Mouse (Mus musculus): ENCODE measurements around the gene Sh2d1b2. TPM values are rescaled to one million over a fixed set of nuclear protein-coding genes. Genes with fewer than 3 reads are reported as not detected.
"Not testable (repeated sequence)": the region's sequence is repeated elsewhere in the genome, so short reads cannot be mapped to it uniquely, and the experiment has no call there.

The Sh2d1b2 gene
- polyA plus RNA-seq (2014; fragmentation: Nextera tagmentation; extraction: Ambion mirVana): not detected in 2 replicates

DNA sequence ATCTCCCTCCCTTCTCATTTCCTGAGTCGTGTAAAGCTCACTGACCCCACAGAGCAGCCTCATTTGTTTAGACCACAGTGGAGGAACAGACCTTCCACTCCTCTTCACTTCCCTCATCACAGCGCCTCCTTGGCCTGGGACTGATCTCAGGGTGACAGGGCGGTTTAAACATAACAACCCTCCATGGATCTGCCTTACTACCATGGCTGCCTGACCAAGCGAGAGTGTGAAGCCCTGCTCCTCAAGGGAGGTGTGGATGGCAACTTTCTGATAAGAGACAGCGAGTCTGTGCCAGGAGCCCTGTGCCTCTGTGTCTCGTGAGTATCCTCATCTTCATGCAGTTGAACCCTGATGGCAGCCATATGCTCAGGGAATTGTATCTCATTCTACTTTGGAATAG lies at the start of gene Sh2d1b2:
Gene Sh2d1b2, plus strand, starts transcription at position 62 of the 400 bp plus-strand sequence.
- H3K4me1 ChIP-seq (ENCODE audit: control insufficient read depth in 2 of 2, insufficient read depth in 2 of 2, low read length in 2 of 2); H3K36me3 ChIP-seq (ENCODE audit: control insufficient read depth, insufficient read depth, low read length); H3K27me3 ChIP-seq (ENCODE audit: control insufficient read depth, insufficient read depth, low read length); H3K9me3 ChIP-seq (ENCODE audit: control insufficient read depth, low read length); H3K9ac ChIP-seq (ENCODE audit: low read length); H3K27ac ChIP-seq (replicated peaks in 1 of 2; ENCODE audit: control insufficient read depth in 1 of 2, insufficient read depth in 1 of 2, low read depth in 2 of 2, low read length in 2 of 2); ATAC-seq (ENCODE audit: insufficient number of reproducible peaks, insufficient read depth, low FRiP score, low read depth); H3K4me2 ChIP-seq (ENCODE audit: low read length); H3K4me3 ChIP-seq (ENCODE audit: control insufficient read depth in 1 of 2, insufficient read depth in 1 of 2, low read depth in 1 of 2, low read length in 2 of 2): not testable (repeated sequence)
- 45% methylated on average over 5 of the region's 6 CpGs for WGBS

DNA sequence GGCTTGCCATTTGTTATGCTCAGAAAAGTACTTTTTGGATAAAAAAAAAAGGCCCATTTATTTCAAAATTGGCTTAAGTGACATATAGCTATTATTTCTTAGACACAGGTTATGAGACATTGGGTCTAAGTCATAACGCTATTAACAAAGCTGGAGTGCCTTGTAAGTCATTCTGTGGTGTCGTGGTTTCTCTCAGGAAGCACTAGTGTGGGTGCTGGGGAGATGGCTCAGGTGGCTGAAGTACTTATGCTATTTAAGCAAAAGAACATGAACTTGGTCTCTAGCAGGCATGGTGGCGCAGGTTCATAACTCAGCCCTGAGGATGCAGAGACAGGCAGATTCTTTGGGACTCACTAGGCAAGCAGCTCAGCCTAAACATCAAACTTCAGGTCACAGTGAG lies 47.4 kb upstream of the Sh2d1b2 start:
- Histone ChIP-seq H3K9ac (ENCODE audit: low read length) (no peak overlapping the region), H3K4me2 (ENCODE audit: low read length) (no peak overlapping the region), H3K9me3 (ENCODE audit: control insufficient read depth, low read length) (no peaks in the 10 kb centered on the region), H3K27ac (replicated peaks in 1 of 2; ENCODE audit: control insufficient read depth in 1 of 2, insufficient read depth in 1 of 2, low read depth in 2 of 2, low read length in 2 of 2) (no peak overlapping the region), H3K4me3 (ENCODE audit: control insufficient read depth in 1 of 2, insufficient read depth in 1 of 2, low read depth in 1 of 2, low read length in 2 of 2) (no peak overlapping the region), H3K36me3 (ENCODE audit: control insufficient read depth, insufficient read depth, low read length) (no peaks in the 10 kb centered on the region), H3K27me3 (ENCODE audit: control insufficient read depth, insufficient read depth, low read length) (no peaks in the 10 kb centered on the region), H3K4me1 (ENCODE audit: control insufficient read depth in 2 of 2, insufficient read depth in 2 of 2, low read length in 2 of 2) (peaks cover under 1 to 2% of the 10 kb centered on the region in 2 experiments; a peak in 1 of 4 replicates)
- 88% methylated on average over 3 of the region's 3 CpGs for WGBS
- ATAC-seq (ENCODE audit: insufficient number of reproducible peaks, insufficient read depth, low FRiP score, low read depth): no peak

DNA sequence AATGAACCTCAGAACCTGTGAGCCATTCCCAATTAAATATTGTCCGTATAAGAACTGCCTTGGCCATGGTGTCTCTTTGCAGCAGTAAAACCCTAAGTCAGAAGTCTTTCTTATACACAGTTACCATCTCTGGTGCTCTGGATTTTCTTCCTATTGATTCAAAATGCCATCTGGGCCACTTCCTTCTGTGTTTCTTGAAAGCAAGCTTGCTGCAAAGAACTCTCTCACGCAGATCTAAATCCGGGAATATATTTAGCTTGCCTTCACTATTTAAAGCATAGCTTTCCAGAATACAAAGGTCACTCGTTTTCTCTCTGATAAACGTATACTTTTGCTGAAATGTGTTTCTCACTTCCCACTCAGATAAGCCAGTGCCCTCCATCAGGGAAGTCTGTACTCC lies 46.0 kb upstream of the Sh2d1b2 start:
- H3K27ac ChIP-seq (replicated peaks in 1 of 2; ENCODE audit: control insufficient read depth in 1 of 2, insufficient read depth in 1 of 2, low read depth in 2 of 2, low read length in 2 of 2): no peak overlapping the region
- H3K4me2 ChIP-seq (ENCODE audit: low read length): no peak overlapping the region
- no peaks in the 10 kb centered on the region for H3K27me3 ChIP-seq (ENCODE audit: control insufficient read depth, insufficient read depth, low read length)
- peaks cover 2 to 4% of the 10 kb centered on the region in 2 experiments; a peak in 1 of 4 replicates for H3K4me1 ChIP-seq (ENCODE audit: control insufficient read depth in 2 of 2, insufficient read depth in 2 of 2, low read length in 2 of 2)
- 53% methylated on average over 5 of the region's 5 CpGs for WGBS
- no peaks in the 10 kb centered on the region for H3K9me3 ChIP-seq (ENCODE audit: control insufficient read depth, low read length)
- H3K36me3 ChIP-seq (ENCODE audit: control insufficient read depth, insufficient read depth, low read length): no peaks in the 10 kb centered on the region
- no peak for ATAC-seq (ENCODE audit: insufficient number of reproducible peaks, insufficient read depth, low FRiP score, low read depth)
- H3K4me3 ChIP-seq (ENCODE audit: control insufficient read depth in 1 of 2, insufficient read depth in 1 of 2, low read depth in 1 of 2, low read length in 2 of 2): no peak overlapping the region
- no peak overlapping the region for H3K9ac ChIP-seq (ENCODE audit: low read length)

DNA sequence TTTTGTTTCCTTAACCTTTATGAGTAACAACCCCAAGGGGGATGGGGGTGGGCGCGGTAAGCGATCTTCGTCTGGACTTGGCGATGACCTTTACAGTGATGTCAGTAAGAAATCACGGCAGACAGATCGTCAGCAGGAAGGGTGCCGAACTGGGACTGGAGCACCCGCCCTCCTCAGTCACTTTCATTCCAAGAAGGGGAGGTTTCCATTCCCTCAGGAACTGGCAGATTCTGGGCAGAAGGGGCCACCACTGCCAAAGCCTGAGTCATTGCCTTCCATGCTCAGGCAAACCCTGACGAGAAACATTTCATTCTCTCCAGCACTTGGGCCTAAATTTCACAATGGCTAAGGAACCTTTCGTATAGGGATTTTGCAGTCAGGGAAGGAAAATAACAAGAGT lies 43.9 kb upstream of the Sh2d1b2 start:
- Histone ChIP-seq H3K27ac (replicated peaks in 1 of 2; ENCODE audit: control insufficient read depth in 1 of 2, insufficient read depth in 1 of 2, low read depth in 2 of 2, low read length in 2 of 2) (peak overlapping the region in 1 of 2 experiments; percentile 8; a peak in 1 of 4 replicates), H3K4me1 (ENCODE audit: control insufficient read depth in 2 of 2, insufficient read depth in 2 of 2, low read length in 2 of 2) (peaks cover 2 to 4% of the 10 kb centered on the region in 2 experiments; a peak in 1 of 4 replicates), H3K4me3 (ENCODE audit: control insufficient read depth in 1 of 2, insufficient read depth in 1 of 2, low read depth in 1 of 2, low read length in 2 of 2) (no peak overlapping the region), H3K36me3 (ENCODE audit: control insufficient read depth, insufficient read depth, low read length) (peaks cover 12% of the 10 kb centered on the region), H3K9me3 (ENCODE audit: control insufficient read depth, low read length) (no peaks in the 10 kb centered on the region), H3K27me3 (ENCODE audit: control insufficient read depth, insufficient read depth, low read length) (no peaks in the 10 kb centered on the region), H3K9ac (ENCODE audit: low read length) (no peak overlapping the region), H3K4me2 (ENCODE audit: low read length) (no peak overlapping the region)
- no peak for ATAC-seq (ENCODE audit: insufficient number of reproducible peaks, insufficient read depth, low FRiP score, low read depth)
- 59% methylated on average over 11 of the region's 11 CpGs for whole genome bisulfite sequencing

DNA sequence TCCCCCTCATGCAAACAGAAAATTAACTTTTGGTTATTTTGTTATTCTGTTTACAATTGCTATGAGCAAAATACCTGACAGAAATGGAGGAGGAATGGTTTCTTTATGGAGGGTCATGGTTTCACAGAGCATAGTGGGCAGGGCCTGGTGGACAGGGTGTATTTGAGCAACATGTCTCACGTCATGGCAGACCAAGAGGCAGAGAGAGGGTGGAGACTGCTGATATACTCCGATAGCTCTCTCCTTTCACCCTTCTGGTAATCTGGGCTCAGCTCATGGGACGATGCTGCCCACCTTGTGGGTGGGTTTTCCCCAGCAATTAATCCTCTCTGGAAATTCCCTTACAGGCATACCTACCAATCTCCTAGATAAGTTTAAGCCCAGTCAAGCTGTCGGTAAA lies 42.3 kb upstream of the Sh2d1b2 start:
- no peak overlapping the region for H3K9ac ChIP-seq (ENCODE audit: low read length)
- no peaks in the 10 kb centered on the region for H3K9me3 ChIP-seq (ENCODE audit: control insufficient read depth, low read length)
- ATAC-seq (ENCODE audit: insufficient number of reproducible peaks, insufficient read depth, low FRiP score, low read depth): no peak
- peaks cover 2 to 4% of the 10 kb centered on the region in 2 experiments; a peak in 1 of 4 replicates for H3K4me1 ChIP-seq (ENCODE audit: control insufficient read depth in 2 of 2, insufficient read depth in 2 of 2, low read length in 2 of 2)
- H3K27me3 ChIP-seq (ENCODE audit: control insufficient read depth, insufficient read depth, low read length): no peaks in the 10 kb centered on the region
- H3K4me3 ChIP-seq (ENCODE audit: control insufficient read depth in 1 of 2, insufficient read depth in 1 of 2, low read depth in 1 of 2, low read length in 2 of 2): no peak overlapping the region
- H3K36me3 ChIP-seq (ENCODE audit: control insufficient read depth, insufficient read depth, low read length): peaks cover 28% of the 10 kb centered on the region
- 43% methylated on average over 4 of the region's 4 CpGs for WGBS
- H3K4me2 ChIP-seq (ENCODE audit: low read length): no peak overlapping the region
- no peak overlapping the region for H3K27ac ChIP-seq (replicated peaks in 1 of 2; ENCODE audit: control insufficient read depth in 1 of 2, insufficient read depth in 1 of 2, low read depth in 2 of 2, low read length in 2 of 2)

DNA sequence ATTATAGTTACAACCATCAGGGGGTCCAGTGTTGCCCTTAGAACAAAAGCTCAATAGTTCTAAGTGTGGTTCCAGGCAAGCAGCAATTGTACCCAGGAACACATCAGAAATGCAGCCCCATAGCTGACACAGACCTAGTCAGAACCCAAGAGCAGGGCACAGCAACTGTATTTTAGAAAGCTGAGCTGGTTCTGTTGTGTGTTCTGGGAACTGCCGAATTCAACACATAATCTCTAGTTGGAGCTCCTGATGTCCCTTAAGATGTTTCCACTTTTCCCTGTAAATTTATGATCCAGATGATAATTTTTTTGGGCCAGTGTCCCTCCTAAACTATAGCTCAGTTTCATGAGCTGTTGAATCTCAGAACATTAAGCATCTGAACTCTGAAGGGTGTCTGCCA lies 40.6 kb upstream of the Sh2d1b2 start:
- no peak overlapping the region for H3K4me2 ChIP-seq (ENCODE audit: low read length)
- H3K27me3 ChIP-seq (ENCODE audit: control insufficient read depth, insufficient read depth, low read length): no peaks in the 10 kb centered on the region
- H3K36me3 ChIP-seq (ENCODE audit: control insufficient read depth, insufficient read depth, low read length): peaks cover 45% of the 10 kb centered on the region
- no peak overlapping the region for H3K4me3 ChIP-seq (ENCODE audit: control insufficient read depth in 1 of 2, insufficient read depth in 1 of 2, low read depth in 1 of 2, low read length in 2 of 2)
- peaks cover 2 to 4% of the 10 kb centered on the region in 2 experiments; a peak in 1 of 4 replicates for H3K4me1 ChIP-seq (ENCODE audit: control insufficient read depth in 2 of 2, insufficient read depth in 2 of 2, low read length in 2 of 2)
- H3K27ac ChIP-seq (replicated peaks in 1 of 2; ENCODE audit: control insufficient read depth in 1 of 2, insufficient read depth in 1 of 2, low read depth in 2 of 2, low read length in 2 of 2): no peak overlapping the region
- 93% methylated on average over 1 of the region's 1 CpGs for WGBS
- no peak overlapping the region for H3K9ac ChIP-seq (ENCODE audit: low read length)
- ATAC-seq (ENCODE audit: insufficient number of reproducible peaks, insufficient read depth, low FRiP score, low read depth): no peak
- no peaks in the 10 kb centered on the region for H3K9me3 ChIP-seq (ENCODE audit: control insufficient read depth, low read length)

DNA sequence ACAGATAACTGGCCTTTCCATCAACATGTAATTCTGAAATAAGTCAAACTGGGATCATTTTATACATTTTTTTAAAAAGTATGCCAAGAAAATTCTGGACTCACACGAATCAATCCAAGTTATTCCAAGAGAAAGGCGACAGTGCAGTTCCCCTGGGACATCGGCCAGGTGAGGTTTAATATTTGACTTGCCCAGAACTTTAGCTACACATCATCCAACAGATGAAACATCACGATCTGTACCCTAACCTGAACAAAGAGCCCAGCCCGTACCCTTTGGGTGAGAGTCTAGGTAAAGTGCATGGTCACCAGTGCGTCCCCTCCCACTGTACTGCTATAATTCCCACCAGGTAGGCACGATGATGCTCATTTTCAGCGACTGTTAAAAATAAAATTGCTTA lies 36.3 kb upstream of the Sh2d1b2 start:
- no peaks in the 10 kb centered on the region for H3K4me1 ChIP-seq (ENCODE audit: control insufficient read depth in 2 of 2, insufficient read depth in 2 of 2, low read length in 2 of 2)
- H3K27me3 ChIP-seq (ENCODE audit: control insufficient read depth, insufficient read depth, low read length): no peaks in the 10 kb centered on the region
- H3K9ac ChIP-seq (ENCODE audit: low read length): no peak overlapping the region
- WGBS: 92% methylated on average over 8 of the region's 8 CpGs
- peaks cover 85% of the 10 kb centered on the region for H3K36me3 ChIP-seq (ENCODE audit: control insufficient read depth, insufficient read depth, low read length)
- H3K4me3 ChIP-seq (ENCODE audit: control insufficient read depth in 1 of 2, insufficient read depth in 1 of 2, low read depth in 1 of 2, low read length in 2 of 2): no peak overlapping the region
- H3K4me2 ChIP-seq (ENCODE audit: low read length): no peak overlapping the region
- no peak overlapping the region for H3K27ac ChIP-seq (replicated peaks in 1 of 2; ENCODE audit: control insufficient read depth in 1 of 2, insufficient read depth in 1 of 2, low read depth in 2 of 2, low read length in 2 of 2)
- ATAC-seq (ENCODE audit: insufficient number of reproducible peaks, insufficient read depth, low FRiP score, low read depth): no peak
- no peaks in the 10 kb centered on the region for H3K9me3 ChIP-seq (ENCODE audit: control insufficient read depth, low read length)

DNA sequence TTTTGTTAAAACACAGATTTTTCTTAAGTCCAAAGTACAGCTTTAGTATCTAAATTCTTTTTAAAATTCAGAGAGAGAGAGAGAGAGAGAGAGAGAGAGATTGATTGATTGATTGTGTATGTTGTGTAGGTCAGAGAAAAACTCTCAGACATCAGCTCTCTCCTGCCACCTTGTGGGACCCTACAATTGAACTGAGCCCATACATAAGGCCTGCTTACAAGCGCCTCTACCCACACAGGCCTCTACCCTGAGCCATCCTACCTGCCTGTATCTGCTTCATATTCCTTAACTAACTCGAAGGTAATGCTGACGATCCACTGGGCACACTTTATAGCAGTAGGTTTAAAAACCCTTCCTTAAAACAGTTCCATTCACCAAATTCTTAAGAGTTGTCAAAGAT lies 32.2 kb upstream of the Sh2d1b2 start:
- Histone ChIP-seq H3K36me3 (ENCODE audit: control insufficient read depth, insufficient read depth, low read length) (peaks cover 94% of the 10 kb centered on the region), H3K9me3 (ENCODE audit: control insufficient read depth, low read length) (no peaks in the 10 kb centered on the region), H3K4me2 (ENCODE audit: low read length) (no peak overlapping the region), H3K9ac (ENCODE audit: low read length) (no peak overlapping the region), H3K27ac (replicated peaks in 1 of 2; ENCODE audit: control insufficient read depth in 1 of 2, insufficient read depth in 1 of 2, low read depth in 2 of 2, low read length in 2 of 2) (no peak overlapping the region), H3K4me1 (ENCODE audit: control insufficient read depth in 2 of 2, insufficient read depth in 2 of 2, low read length in 2 of 2) (no peaks in the 10 kb centered on the region), H3K27me3 (ENCODE audit: control insufficient read depth, insufficient read depth, low read length) (no peaks in the 10 kb centered on the region), H3K4me3 (ENCODE audit: control insufficient read depth in 1 of 2, insufficient read depth in 1 of 2, low read depth in 1 of 2, low read length in 2 of 2) (no peak overlapping the region)
- 76% methylated on average over 3 of the region's 3 CpGs for WGBS
- ATAC-seq (ENCODE audit: insufficient number of reproducible peaks, insufficient read depth, low FRiP score, low read depth): no peak
